Mouse (Mus musculus) activated CD4-positive, CD25-positive, alpha-beta regulatory T cell, adult 4 months (primary cell): ENCODE results near the gene Atp2a1. TPM values are rescaled to one million over a fixed set of nuclear protein-coding genes. Genes with fewer than 3 reads are reported as not detected.

Source experiments
- ATAC-seq: one replicate; pipeline ENCODE4 v1.8.0; 2017
- polyA plus RNA-seq, 2 experiments: library from polyadenylated mRNA; unstranded; fragments of 100-300 nt; shearing (Covaris generic); gene quantifications; one replicate each; pipeline ENCODE4 v1.2.1; 2017

Atp2a1 gene
- polyA plus RNA-seq, 2 experiments from 2014 or later, result 0.18 TPM; not detected in 1

DNA sequence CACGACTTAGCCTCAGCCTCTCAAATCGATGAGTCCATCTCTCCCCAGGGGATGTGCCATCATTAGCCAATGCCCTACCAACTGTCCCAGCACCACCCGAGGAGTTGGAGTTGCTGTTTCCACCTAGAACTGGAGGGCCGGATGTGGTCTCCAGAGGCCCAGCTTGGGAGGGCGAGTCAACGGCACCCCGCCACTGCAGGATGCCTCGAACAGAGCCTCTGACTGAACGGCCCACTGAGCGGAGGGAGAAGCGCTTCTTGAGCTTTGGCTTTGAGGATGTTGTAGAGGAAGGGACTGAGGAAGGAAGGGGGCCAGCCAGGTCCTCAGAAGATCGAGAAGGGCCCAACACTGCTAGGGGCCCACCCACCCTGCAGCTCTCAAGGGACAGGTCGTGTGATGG lies 9.4 kb upstream of the Atp2a1 start:
- ATAC-seq, result peak; percentile 68

DNA sequence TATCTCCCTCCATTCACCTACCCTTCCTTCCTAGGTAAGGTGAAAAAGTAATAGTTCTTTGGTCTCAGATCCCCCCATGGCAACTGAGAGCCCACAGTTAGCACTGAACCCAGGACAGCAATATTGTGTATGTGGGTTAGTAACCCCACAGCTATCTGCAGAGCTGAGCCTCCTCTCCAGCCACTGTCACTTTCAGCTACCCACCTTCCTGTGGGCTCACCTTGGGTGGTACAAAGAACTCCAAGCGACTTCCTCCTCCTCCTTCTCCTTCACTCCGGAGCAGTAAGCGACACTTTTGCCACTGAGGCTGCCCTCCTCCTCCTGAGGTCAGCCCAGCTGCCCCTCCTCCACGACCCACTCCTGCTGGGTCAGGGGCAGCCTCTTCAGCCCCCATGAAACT lies 8.9 kb upstream of the Atp2a1 start:
- ATAC-seq, result no peak

DNA sequence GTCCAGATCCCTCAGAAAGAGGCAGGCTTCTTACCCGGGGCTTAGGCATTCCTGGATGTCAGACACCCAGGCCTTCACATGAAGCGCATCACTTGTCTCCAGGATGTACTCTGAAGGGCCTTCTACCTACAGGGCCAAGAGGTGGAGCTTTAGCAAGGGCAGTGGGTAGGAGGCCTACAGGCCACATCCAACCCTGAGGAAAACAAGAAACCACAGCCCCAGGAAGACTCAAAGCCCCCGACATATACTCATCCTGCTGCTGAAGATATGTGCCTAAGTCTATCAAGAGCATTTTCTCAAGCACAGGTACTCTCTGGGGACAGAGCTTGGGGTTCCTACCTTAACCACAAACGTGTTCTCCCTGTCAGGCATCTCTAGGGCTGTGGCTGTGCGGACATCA lies 8.5 kb upstream of the Atp2a1 start:
- ATAC-seq, result no peak

DNA sequence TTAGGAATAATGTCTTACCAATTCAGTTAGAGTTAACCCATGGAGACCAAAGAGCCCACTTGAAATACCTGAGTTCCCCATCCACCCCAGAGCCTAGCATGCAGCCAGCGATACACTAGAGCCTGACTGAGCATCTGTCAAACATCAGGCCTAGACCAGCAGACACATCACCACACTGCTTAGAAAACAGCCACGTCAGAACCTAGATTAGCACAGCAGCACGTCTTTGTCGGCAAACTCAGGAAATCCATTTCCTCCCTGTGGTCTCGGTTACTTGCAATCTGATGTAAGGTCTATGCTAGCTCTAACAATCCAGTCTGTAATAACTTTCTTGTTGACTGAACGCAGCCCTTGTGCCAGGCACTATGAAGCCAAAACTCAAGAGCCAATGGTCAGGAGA lies 7.2 kb upstream of the Atp2a1 start:
- ATAC-seq, result peak; percentile 67

DNA sequence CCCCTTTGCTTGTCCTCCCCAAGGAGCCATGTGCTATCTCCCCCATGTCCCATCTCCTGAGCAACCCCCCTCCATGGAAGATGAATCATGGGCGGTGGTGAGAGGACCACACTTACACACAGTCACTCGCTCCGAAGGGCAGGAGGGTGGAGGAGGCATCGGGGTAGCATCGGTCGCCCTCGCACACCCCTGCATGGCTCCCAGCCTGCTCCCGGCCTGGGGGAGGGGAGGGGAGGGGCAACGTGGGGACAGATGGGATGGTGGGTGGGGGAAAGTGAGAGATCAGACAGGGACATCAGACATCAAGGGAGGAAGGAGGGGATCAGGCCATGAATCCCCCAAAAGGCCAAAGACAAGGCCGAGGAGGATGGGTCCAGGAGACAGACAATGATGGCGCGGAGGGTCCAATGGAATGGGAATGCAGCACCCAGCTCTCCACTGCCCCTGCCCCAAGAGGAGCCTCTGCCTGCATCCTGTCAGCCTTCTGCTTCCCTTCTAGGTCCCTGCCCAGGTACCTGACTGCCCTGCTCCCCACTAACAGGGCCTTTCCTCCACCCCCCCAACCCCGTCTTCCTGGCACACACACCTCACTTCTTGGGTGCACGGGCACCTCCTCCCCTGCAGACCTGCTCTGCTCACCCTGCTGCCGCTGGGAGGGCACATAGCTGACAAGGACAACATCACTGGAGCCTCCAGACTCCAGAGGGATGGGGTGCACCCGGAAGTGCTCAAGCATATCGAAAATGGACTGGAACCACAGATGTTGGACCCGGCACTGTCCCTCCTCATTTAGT lies 5.1 kb upstream of the Atp2a1 start:
- no peak for ATAC-seq

DNA sequence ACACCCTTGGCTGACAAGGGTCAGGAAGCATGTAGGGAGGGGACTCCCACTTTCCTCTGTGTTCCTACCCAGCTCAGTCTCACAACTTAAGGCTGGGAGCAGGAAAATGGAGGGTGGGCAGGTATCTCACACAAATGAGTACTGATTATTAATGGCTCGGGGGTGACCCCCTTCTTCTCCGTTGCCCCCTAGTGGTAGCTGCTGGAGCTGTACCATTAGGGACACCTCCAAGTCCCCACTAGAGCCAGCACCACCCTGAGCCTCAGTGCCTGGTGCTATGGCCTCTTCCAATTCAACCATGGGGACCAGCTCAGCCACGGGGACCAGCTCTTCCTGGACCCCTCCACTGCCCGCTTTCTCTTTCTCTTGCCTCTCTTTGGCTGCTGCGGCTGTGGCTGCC lies 4.4 kb upstream of the Atp2a1 start:
- no peak for ATAC-seq

DNA sequence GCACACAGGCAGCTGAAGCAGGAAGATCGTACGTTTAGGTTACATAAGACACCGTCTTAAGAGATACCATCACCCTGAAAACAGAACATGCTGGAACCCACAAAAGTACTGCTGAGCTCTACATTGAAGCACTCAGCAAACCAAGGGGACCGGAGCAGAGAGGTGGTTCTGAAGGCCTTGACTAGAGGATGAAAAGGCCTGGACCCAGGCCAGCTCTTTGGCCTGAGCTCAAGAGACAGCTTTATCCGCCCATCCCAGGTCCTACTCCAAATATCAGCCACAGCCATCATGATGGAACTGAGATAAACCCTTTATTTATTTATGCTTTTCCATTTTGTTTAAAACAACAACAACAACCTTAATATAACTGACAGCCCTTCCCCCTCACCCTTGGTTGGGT lies 3.8 kb upstream of the Atp2a1 start:
- no peak for ATAC-seq

DNA sequence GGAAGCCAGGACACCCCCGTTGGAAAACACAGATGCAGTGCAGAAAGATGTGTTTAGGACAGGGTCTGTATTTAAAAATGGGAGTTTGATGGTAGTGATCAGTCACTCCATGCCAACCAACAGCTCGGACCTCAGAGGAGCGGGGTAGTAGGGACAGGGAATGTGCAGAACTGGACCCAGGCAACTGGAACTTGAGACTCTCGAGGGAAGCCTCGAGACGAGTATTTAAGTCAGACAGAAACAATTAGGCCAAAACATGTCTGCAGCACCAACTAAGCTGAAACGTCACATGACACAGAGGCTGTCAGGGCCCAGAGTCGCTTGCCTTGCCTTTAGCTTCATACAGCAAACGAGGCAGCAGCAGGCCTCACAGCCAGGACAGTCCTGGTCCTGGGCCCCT lies 3.2 kb upstream of the Atp2a1 start:
- ATAC-seq, result no peak

DNA sequence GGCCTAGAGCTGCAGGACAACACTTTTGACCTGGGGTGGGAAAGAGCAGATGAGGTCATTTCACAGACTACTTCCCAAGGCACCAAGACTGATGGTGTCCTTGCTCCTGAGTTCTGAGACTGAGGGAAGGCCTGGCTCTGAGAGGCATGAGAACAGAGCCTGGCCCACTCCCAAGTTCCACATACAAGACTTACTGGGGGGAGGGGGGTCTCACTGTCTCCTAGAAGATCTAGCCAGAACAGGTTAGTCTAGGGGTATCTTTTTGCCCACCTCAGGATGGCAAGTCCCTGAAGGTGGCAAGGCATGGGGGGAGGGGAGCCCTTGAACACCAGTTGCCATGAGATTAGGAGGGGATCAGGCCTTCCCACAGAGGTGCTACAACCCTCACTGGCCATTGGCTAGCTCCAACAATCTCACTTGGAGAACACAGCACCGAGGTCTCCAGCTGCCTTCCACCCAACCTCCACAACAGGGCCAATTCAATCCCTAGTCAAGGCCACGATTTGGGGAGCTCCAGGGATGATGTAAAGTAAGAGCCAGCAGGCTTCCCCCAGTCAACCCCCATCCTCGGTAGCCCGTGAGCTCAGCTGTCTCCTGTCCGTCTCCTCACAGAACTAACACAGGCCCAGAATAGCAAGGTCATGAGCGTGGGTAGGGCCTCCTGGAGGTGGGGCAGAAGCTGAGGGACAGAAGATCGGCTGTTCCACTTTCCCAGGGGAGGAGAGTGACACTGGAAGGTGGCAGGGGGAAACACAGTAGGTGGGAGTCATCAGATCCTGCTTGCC lies 2.5 kb upstream of the Atp2a1 start:
- ATAC-seq, result no peak

DNA sequence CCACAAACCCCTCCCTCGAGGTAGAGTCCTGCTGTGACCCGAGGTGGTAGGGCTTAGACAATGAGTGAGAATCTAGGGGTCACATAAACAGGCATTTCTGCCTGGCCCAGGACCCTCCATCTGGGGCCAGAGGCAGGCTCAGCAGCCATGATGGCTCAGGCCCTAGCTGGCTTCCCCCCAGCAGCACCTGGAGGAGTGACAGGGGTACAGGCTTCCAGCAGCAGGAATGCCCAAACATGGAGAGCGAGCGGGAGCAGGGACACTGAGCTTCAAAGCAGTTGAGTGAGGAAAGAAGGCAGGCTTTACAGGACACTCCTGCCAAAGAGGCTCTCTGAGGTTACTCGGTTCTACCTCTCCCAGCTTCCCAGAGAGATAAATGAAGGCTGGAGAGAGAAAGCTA lies 1.9 kb upstream of the Atp2a1 start:
- no peak for ATAC-seq

DNA sequence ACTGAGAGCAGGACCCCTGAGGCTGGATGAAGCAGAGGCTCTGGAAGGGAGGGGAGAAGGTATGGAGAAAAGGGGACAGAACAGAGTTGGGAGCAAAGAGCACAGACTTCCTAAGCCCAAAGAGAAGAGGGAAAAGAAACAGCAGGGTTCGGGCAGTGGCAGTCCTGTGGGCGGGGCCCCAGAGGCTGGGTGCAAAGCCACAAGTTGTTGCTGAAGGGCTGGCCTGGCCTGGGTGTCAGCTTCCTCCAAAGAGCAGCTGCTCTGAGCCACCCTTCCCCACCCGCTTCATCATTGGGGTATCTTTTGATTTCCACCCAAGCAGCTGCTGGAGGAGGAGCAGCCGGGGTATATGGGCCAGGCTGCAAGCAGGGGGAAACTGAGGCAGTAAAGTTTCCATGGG lies 1.2 kb upstream of the Atp2a1 start:
- no peak for ATAC-seq

DNA sequence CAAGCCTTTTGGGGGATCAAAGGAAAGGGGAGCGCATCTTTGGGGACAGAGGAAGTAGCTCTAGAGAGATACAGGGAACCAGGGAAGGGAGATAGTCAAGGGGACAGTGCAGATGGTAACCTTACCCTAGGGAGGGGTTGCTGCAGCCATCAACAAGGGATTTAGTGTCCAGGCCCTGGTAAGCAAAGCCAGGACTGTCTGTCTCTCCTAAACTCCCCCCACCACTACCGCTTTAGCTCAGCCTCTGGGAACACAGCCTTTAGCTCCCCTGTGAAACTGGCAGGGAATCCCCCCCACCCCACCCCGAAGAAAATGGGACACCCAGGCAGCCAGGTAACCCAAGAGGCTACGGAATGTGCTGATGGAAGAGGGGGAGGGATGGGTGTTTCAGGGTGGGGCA lies 639 bp upstream of the Atp2a1 start:
- no peak for ATAC-seq

DNA sequence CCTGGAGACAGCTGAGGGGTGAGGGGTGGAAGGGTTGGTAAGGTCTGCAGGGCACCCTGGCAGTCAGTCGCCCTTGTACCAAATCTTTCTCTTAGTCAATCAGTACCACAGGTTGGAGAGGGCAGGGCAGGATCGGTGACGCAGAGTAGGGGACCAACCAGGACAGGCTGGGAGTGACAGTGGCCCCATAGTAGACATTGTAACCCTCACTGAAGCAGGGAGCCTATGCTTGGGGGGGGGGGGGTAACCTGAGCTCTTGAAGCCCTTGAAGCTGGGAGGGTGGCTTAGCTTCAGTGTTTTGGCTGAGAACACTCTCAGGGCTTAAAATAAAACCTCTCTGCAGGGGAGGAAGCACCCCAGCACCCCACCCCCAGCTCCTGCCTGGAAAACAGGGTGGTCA lies 1.3 kb downstream of the Atp2a1 start:
- ATAC-seq, result no peak

DNA sequence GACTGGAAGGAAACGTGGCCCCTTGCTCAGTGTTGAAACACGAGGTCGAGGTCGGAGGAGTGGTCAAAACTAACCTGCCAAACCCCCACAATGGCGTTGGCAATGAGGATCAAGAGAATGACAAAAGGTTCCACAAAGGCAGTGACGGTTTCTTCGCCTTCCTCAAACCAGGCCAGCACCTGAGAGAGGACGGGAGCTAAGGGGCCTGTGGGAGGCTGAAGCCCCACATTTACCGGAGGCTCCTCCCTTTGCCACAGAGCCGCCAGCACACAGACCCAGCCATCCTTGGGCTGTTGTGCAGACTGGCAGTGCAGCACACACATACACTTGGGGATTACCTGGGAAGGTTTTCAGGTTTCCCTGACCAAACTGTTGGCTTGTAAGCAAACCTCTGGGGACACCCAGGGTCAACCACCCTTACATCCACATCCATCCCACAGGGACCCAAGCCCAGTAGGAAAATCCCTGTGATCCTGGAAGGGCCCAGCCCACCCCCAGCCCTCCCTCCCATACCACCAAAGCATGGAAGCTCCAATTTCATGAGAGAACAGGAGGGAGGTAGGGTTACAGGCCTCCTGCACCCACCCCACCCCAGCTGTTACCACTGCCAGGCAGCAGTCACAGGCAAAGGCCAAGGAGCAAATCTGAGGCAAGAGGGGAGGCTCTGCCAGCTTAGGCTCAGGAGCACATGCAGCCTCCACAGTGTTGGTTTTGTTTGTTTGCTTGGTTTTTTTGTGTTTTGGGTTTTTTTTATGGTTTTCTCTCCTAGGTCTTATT lies 2.1 kb downstream of the Atp2a1 start:
- ATAC-seq, result no peak

DNA sequence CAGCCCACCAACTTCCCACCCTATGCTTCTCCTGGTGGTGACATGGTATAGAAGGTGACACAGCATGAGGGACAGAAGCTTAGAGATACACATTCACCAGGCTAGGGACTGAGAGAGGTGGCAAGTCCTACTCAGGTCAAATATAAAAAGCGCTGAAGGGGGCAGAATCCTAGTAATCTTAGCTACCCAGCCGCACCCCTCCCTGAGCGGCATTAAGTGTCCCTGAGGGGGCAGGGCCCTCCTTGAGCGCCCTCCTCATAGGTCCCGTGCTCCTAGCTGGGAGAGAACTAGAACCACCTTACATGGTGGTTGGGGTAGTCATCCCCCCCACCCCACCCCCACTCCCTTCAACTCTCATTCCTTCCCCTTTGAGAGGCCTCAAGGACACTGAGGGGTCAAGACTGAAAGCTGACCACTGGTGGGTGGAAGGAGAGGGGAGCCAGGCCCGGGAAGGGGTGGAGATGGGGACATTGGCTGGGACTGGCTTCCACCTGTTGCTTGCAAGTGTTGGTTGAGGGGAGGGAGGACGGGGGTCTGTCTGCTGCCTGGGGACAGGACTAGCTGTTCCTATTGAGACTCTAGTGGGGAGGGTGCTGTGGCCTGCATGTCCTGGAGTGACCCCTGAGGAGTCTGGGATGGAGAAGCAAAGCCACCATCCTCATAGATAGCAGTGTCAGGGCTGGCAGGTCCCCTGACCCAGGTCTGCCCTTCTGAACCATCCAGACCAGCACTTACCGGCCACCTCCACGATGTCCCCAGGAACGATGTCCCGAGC lies 3.9 kb downstream of the Atp2a1 start:
- ATAC-seq, result no peak

DNA sequence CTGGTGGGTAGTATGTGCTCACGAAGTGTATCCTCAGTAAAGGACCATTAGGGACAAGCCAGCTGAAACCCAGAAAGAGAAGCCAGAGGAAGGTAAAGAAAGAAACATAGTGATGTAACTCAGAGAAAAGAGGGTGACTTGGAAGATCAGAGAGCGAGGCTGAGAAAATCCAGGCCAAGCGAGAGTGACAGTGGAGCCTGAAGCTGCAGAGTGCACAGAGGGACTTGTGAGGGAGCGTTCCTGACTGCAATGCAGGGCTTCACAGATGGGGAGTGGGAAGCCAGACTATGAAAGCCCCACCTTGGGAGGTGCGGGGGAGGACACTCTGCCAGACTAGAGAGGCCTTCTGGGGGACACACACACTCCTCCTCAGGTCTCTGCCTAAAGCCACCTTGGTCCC lies 4.7 kb downstream of the Atp2a1 start:
- no peak for ATAC-seq

DNA sequence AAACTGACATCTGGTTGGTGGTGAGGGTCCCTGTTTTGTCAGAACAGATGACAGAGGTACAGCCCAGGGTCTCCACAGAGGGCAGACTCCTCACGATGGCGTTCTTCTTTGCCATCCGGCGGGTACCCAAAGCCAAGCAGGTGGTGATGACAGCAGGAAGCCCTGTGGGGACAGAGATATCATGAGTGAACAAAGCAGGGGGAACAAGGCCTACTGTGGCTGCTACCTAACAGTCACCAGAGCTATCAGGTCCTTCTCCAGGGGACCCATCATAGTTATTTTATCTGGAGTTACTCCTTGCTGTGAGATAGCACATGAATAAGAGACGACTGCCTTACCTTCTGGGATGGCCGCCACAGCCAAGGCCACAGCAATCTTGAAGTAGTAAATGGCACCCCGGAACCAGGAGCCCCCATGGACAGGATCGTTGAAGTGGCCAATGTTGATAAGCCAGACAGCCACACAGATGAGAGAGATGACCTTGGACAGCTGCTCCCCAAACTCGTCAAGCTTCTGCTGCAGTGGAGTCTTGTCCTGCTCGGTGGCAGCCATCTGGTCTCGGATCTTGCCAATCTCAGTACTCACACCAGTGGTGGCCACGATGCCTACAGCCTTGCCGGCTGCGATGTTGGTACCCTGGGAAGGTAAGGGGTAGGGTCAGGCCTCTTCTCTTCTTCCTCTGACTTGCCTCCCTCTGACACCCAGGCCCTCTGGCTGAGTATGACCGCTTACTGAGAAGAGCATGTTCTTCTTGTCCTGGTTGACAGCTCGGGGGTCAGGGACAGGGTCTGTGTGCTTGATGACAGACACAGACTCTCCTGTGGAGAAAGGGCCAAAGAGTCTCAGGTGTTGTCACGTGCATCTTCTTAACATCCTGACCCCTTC lies 6.3 kb downstream of the Atp2a1 start:
- no peak for ATAC-seq

DNA sequence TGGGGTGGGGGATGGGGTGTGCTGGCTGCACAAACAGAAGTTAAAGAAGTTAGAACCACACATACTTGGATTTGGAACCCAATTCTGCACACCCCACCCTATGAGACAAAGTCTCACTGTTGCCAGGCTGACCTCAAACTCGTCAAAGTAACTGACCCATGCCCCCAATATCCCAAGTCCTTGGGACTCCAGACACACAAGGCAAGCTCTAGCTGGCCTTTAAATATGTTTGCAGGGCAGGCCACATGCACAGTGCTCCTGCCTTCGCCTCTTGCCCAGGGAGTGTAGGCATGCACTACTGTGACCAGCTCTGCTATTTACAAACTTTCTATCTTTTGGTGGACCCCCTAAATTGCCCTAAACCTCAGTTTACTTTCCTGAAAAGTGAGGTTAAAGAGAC lies 7.7 kb downstream of the Atp2a1 start:
- no peak for ATAC-seq

DNA sequence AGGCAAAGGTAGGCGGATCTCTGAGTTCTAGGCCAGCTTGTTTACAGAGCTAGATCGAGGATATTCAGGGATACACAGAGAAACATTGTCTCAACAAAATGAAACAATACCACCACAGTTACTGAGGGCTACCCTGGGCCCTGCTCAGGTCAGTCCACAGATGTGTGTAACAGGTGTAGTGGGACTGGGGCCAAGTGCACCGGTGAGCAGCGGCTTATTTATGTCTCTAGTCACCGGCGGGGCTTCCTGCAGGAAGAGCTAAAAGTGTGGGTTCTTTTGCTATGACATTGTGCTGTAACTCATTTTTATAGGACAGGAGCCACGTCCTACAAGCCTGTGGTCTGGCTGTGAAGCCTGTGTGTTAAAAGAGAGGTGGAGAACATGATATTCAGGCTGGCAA lies 9.0 kb downstream of the Atp2a1 start:
- no peak for ATAC-seq

DNA sequence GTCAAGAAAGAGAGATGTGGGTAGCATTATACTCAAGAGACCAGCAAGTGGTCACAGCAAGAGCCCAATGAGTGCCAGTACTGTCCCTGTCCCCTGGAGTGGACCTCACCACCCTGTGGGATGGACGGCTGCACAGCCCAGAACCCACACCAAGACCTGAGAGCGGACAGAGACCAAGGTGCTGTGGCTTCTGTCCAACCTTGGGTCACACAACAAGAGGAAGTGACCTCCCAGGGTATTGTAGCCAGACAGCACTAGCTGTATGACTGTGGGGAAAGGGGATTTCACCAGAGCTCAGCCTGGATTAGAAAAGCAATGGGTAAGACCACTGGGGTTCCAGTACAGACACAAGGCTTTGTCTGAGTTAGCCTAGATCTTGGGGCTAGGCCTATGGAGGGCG lies 10.7 kb downstream of the Atp2a1 start:
- no peak for ATAC-seq

DNA sequence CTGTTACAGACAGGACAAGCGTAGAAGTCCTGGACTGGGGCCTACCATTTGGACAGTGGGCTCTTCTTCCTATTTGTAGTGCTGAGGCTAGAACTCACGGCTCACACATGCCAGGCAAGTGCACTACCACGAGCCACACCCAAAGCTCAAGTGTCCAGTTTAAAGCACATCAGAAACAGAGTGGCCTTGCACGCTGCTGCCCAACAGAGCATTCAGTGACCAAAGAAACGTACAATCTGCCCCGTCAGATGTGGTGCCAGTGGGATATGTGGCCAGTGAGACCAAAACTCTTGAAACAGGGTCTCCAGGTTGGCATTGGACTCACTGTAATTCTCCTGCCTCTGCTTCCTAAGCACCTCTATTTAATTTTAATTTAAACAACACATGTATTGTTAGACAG lies 12.3 kb downstream of the Atp2a1 start:
- no peak for ATAC-seq

DNA sequence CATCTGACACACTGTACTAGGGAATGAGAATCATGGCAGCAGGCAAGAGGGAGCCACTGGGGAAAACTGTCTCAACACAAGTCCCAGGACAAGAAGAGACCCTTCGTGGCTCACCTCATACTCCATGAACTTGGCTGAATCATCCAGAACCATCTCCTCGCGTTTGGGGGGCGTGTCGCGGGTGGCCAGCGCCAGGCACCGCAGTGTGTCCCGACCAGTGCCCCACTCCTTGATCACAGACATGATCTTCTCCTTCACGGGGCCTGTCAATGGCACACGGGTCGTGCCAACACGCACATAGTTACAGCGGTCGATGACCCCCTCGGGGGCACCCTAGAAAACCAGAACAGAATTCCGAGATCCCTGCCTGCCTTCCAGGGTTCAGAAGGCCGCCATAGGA lies 12.9 kb downstream of the Atp2a1 start:
- ATAC-seq, result no peak
